Mouse (Mus musculus): ENCODE measurements around the gene Snrpb. TPM values are rescaled to one million over a fixed set of nuclear protein-coding genes. Genes with fewer than 3 reads are reported as not detected.

Gene Snrpb
- polyA plus RNA-seq, 1 experiment from 2014 or later: 730 TPM

DNA sequence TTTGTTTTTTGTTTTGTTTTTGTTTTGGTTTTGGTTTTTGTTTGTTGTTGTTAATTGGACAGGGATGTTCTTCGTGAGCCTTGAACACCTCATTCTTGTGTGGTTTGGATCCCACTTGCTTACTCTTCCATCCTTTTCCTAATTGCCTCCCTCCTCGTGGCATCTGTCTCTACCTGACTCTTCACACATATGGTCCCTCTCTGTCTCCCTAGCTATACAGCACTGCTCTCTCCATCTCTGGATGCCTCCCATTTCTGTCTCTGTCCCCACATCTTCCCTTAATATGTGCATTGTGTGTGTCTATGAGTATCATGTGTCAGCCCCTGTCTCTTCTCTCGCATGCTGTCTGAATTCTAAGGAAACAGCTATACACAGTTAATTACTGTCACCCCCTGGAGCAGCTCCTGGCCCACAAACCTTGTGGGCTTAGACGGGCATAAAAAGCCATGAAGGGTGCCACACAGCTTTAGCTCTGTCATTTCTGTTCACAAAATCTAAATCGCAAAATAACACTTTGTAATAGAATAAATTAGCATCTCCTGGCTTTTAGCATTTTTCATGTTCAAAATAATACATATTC, 33.0 kb downstream of the Snrpb start:
- H3K4me3 ChIP-seq (ENCODE audit: low read length): no peak overlapping the region
- no peak for ATAC-seq (ENCODE audit: low FRiP score, low TSS enrichment)
- H3K27me3 ChIP-seq (ENCODE audit: insufficient read depth, low read length): no peaks in the 10 kb centered on the region
- H3K27ac ChIP-seq (ENCODE audit: low read length): no peak overlapping the region
- H3K9ac ChIP-seq (replicated peaks; ENCODE audit: low read length): no peak overlapping the region
- H3K4me1 ChIP-seq (ENCODE audit: insufficient read depth, low read length): no peaks in the 10 kb centered on the region
- H3K9me3 ChIP-seq (ENCODE audit: low read length): no peaks in the 10 kb centered on the region
- H3K36me3 ChIP-seq (ENCODE audit: insufficient read depth, low read length): no peaks in the 10 kb centered on the region
- H3K4me2 ChIP-seq (replicated peaks; ENCODE audit: low read depth, low read length): no peak overlapping the region
- WGBS: 66% methylated on average over 5 of the region's 5 CpGs

DNA sequence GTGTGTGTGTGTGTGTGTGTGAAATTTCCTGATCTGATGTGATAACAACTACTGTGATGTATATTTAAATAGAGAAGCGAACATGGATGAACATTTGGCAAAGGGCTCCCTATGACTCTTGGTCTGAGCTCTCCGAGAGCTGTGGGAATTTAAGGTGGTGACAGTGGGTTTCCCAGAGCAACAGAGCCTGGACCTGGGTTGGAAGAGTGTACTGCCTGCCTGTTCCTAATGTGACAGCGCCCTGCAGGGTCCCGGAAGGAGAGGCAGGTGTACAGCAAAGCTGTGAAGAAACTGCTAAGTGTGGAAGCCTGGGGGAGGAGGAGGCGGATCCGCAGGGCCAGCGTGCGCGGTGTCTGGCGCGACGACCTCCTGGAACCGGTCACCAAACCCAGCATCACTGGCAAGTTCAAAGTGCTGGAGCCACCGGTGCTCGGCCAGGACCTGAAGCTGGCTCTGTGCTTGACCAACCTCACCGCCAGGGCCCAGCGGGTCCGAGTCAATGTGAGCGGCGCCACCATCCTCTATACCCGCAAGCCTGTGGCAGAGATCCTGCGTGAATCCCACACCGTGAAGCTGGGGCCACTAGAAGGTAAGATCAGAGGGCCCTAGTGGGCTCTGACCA, 34.4 kb downstream of the Snrpb start:
- no peaks in the 10 kb centered on the region for H3K4me1 ChIP-seq (ENCODE audit: insufficient read depth, low read length)
- 0 out of 2 replicates have a peak, but pooled peaks have one; percentile 27 for ATAC-seq (ENCODE audit: low FRiP score, low TSS enrichment)
- no peaks in the 10 kb centered on the region for H3K27me3 ChIP-seq (ENCODE audit: insufficient read depth, low read length)
- no peak overlapping the region for H3K4me3 ChIP-seq (ENCODE audit: low read length)
- H3K36me3 ChIP-seq (ENCODE audit: insufficient read depth, low read length): no peaks in the 10 kb centered on the region
- no peak overlapping the region for H3K27ac ChIP-seq (ENCODE audit: low read length)
- H3K9me3 ChIP-seq (ENCODE audit: low read length): no peaks in the 10 kb centered on the region
- H3K9ac ChIP-seq (replicated peaks; ENCODE audit: low read length): no peak overlapping the region
- WGBS: 82% methylated on average over 23 of the region's 23 CpGs
- no peak overlapping the region for H3K4me2 ChIP-seq (replicated peaks; ENCODE audit: low read depth, low read length)

DNA sequence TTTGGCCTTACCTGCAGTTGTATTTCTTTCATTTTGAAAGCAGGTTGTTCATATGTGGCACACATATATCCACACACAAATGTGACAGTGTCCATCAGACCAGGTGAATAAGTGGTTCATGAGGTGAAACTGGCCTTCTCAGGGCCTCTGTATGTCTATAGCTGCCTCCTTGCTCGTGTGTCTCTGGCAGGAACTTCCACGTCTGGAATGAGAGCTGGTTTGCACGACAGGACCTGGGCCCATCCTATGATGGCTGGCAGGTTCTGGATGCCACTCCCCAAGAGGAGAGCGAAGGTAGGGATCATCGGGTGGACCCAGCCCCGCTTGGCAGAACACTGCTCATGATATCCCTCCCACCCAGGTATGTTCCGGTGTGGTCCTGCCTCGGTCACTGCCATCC, 36.2 kb downstream of the Snrpb start:
- Histone ChIP-seq H3K4me1 (ENCODE audit: insufficient read depth, low read length) (no peaks in the 10 kb centered on the region), H3K27me3 (ENCODE audit: insufficient read depth, low read length) (no peaks in the 10 kb centered on the region), H3K4me2 (replicated peaks; ENCODE audit: low read depth, low read length) (no peak overlapping the region), H3K36me3 (ENCODE audit: insufficient read depth, low read length) (no peaks in the 10 kb centered on the region), H3K9ac (replicated peaks; ENCODE audit: low read length) (no peak overlapping the region), H3K4me3 (ENCODE audit: low read length) (no peak overlapping the region), H3K9me3 (ENCODE audit: low read length) (no peaks in the 10 kb centered on the region), H3K27ac (ENCODE audit: low read length) (no peak overlapping the region)
- no peak for ATAC-seq (ENCODE audit: low FRiP score, low TSS enrichment)
- 89% methylated on average over 8 of the region's 8 CpGs for WGBS

- ATAC-seq (ENCODE audit: low FRiP score, low TSS enrichment): no peak
- H3K27ac ChIP-seq (ENCODE audit: low read length): no peak overlapping the region
- no peak overlapping the region for H3K4me3 ChIP-seq (ENCODE audit: low read length)
- H3K36me3 ChIP-seq (ENCODE audit: insufficient read depth, low read length): no peaks in the 10 kb centered on the region
- H3K4me2 ChIP-seq (replicated peaks; ENCODE audit: low read depth, low read length): no peak overlapping the region
- 63% methylated on average over 1 of the region's 1 CpGs for WGBS
- H3K9me3 ChIP-seq (ENCODE audit: low read length): no peaks in the 10 kb centered on the region
- no peak overlapping the region for H3K9ac ChIP-seq (replicated peaks; ENCODE audit: low read length)
- no peaks in the 10 kb centered on the region for H3K4me1 ChIP-seq (ENCODE audit: insufficient read depth, low read length)
- no peaks in the 10 kb centered on the region for H3K27me3 ChIP-seq (ENCODE audit: insufficient read depth, low read length)
Observed at GRCm38 (mm10) chr2:130129687-130130086, 49.5 kb downstream of the Snrpb start.

DNA sequence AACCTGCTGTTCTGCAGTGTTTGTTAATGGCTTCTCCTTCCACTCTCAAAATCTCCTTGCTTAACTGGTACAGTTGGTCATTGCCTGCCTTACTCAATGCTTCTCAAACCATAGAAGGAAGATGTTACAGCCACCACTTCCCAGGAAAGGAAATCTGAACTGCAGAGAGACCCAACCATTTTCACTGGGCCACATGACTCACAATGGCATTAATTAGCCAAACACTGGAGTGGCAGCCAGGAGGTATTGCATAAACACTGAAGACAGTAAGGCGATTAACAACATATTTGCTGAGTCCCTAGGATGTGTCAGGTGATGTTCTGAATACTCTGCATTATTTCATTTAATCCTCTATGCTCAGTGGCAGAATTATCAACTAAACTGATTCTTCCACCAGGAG, 53.1 kb downstream of the Snrpb start:
- no peak overlapping the region for H3K4me3 ChIP-seq (ENCODE audit: low read length)
- no peak for ATAC-seq (ENCODE audit: low FRiP score, low TSS enrichment)
- no peaks in the 10 kb centered on the region for H3K27me3 ChIP-seq (ENCODE audit: insufficient read depth, low read length)
- no peak overlapping the region for H3K27ac ChIP-seq (ENCODE audit: low read length)
- no peak overlapping the region for H3K4me2 ChIP-seq (replicated peaks; ENCODE audit: low read depth, low read length)
- H3K36me3 ChIP-seq (ENCODE audit: insufficient read depth, low read length): no peaks in the 10 kb centered on the region
- H3K4me1 ChIP-seq (ENCODE audit: insufficient read depth, low read length): no peaks in the 10 kb centered on the region
- 86% methylated on average over 1 of the region's 1 CpGs for WGBS
- no peak overlapping the region for H3K9ac ChIP-seq (replicated peaks; ENCODE audit: low read length)
- no peaks in the 10 kb centered on the region for H3K9me3 ChIP-seq (ENCODE audit: low read length)

- no peak for ATAC-seq (ENCODE audit: low FRiP score, low TSS enrichment)
- WGBS: 80% methylated on average over 6 of the region's 6 CpGs
- no peaks in the 10 kb centered on the region for H3K4me1 ChIP-seq (ENCODE audit: insufficient read depth, low read length)
- no peaks in the 10 kb centered on the region for H3K9me3 ChIP-seq (ENCODE audit: low read length)
- H3K9ac ChIP-seq (replicated peaks; ENCODE audit: low read length): no peak overlapping the region
- H3K4me2 ChIP-seq (replicated peaks; ENCODE audit: low read depth, low read length): no peak overlapping the region
- no peaks in the 10 kb centered on the region for H3K36me3 ChIP-seq (ENCODE audit: insufficient read depth, low read length)
- no peak overlapping the region for H3K27ac ChIP-seq (ENCODE audit: low read length)
- H3K27me3 ChIP-seq (ENCODE audit: insufficient read depth, low read length): no peaks in the 10 kb centered on the region
- H3K4me3 ChIP-seq (ENCODE audit: low read length): no peak overlapping the region
Observed at GRCm38 (mm10) chr2:130125279-130126059, 53.7 kb downstream of the Snrpb start.

Other genes starting within 250 kb of the Snrpb start
- not detected in 2 replicates for gene Tgm3, start 167.1 kb downstream of the Snrpb start, polyA plus RNA-seq (2015; fragmentation: Nextera tagmentation; extraction: Ambion mirVana)
- gene Tgm6, start 67.0 kb downstream of the Snrpb start, polyA plus RNA-seq (2015; fragmentation: Nextera tagmentation; extraction: Ambion mirVana): not detected in 2 replicates
- not detected in 2 replicates for gene Tmc2, start 15.8 kb upstream of the Snrpb start, polyA plus RNA-seq (2015; fragmentation: Nextera tagmentation; extraction: Ambion mirVana)
- 310 and 313 TPM in 2 replicates for gene Nop56, start 95.0 kb upstream of the Snrpb start, polyA plus RNA-seq (2015; fragmentation: Nextera tagmentation; extraction: Ambion mirVana)
- 227 and 246 TPM in 2 replicates for gene Idh3b, start 105.1 kb upstream of the Snrpb start, polyA plus RNA-seq (2015; fragmentation: Nextera tagmentation; extraction: Ambion mirVana)
- 2.1 and 2.3 TPM in 2 replicates for gene Ebf4, start 115.8 kb upstream of the Snrpb start, polyA plus RNA-seq (2015; fragmentation: Nextera tagmentation; extraction: Ambion mirVana)
- gene Cpxm1, start 218.2 kb upstream of the Snrpb start, polyA plus RNA-seq (2015; fragmentation: Nextera tagmentation; extraction: Ambion mirVana): 104 and 105 TPM in 2 replicates
- not detected in 2 replicates for gene Gm28372, start 225.8 kb upstream of the Snrpb start, polyA plus RNA-seq (2015; fragmentation: Nextera tagmentation; extraction: Ambion mirVana)
- not detected in 2 replicates for gene 1700020A23Rik, start 225.9 kb upstream of the Snrpb start, polyA plus RNA-seq (2015; fragmentation: Nextera tagmentation; extraction: Ambion mirVana)
- gene Tmem239, start 227.1 kb upstream of the Snrpb start, polyA plus RNA-seq (2015; fragmentation: Nextera tagmentation; extraction: Ambion mirVana): not detected in 2 replicates
- 109 and 115 TPM in 2 replicates for gene Vps16, start 244.9 kb upstream of the Snrpb start, polyA plus RNA-seq (2015; fragmentation: Nextera tagmentation; extraction: Ambion mirVana)
- 20.1 and 21.7 TPM in 2 replicates for gene Pced1a, start 245.3 kb upstream of the Snrpb start, polyA plus RNA-seq (2015; fragmentation: Nextera tagmentation; extraction: Ambion mirVana)